Mouse (Mus musculus) ES-E14 (cell line): Measurements from ENCODE around the gene Wnt1.

Experiments used
- HCFC1 ChIP-seq: IDR thresholded peaks from 2 replicates; pipeline ENCODE4 v1.6.1; 2012; ENCODE audit warnings: low read length, inconsistent platforms, borderline replicate concordance; ENCODE audit not compliant: insufficient read depth
- ZC3H11A ChIP-seq: IDR thresholded peaks from 2 replicates; pipeline ENCODE4 v1.6.1; 2012; ENCODE audit warnings: low read depth, mild to moderate bottlenecking, inconsistent platforms, low read length, borderline replicate concordance

GRCm38 (mm10) chr15:98807895-98808650 is 18.4 kb downstream of the Wnt1 start:
- TF ChIP-seq HCFC1 (no peak), ZC3H11A (no peak)
